Mouse (Mus musculus) spleen, adult 2 months (tissue): ENCODE measurements around the gene Ikzf2. TPM values are rescaled to one million over a fixed set of nuclear protein-coding genes. Genes with fewer than 3 reads are reported as not detected.

Source experiments
- DNase-seq, 2 experiments: peaks; one replicate each; pipeline versions ENCODE4 v3.0.0 to v3.0.0-alpha.2; 2012 to 2021; ENCODE audit warnings: low spot score in 2 of 2, low read depth in 1 of 2
- H3K27ac ChIP-seq: fragments of 200-500 bp; 2 replicates; pipeline ENCODE4 v1.5.1; 2012; ENCODE audit warnings: low read length, inconsistent platforms; ENCODE audit not compliant: insufficient read depth
- H3K27me3 ChIP-seq: fragments of 200-500 bp; 2 replicates; pipeline ENCODE4 v1.6.1; 2012; ENCODE audit warnings: mild to moderate bottlenecking, moderate library complexity, low read length, inconsistent platforms; ENCODE audit not compliant: control insufficient read depth, insufficient read depth
- H3K36me3 ChIP-seq: fragments of 200-500 bp; 2 replicates; pipeline ENCODE4 v1.6.1; 2012; ENCODE audit warnings: mild to moderate bottlenecking, low read length, inconsistent platforms; ENCODE audit not compliant: control insufficient read depth, insufficient read depth
- H3K4me1 ChIP-seq: fragments of 200-500 bp; 2 replicates; pipeline ENCODE4 v1.6.1; 2011; ENCODE audit warnings: inconsistent platforms; ENCODE audit not compliant: control insufficient read depth, insufficient read depth, insufficient read length
- H3K4me3 ChIP-seq: fragments of 200-500 bp; 2 replicates; pipeline ENCODE4 v1.5.1; 2011; ENCODE audit warnings: mild to moderate bottlenecking, inconsistent platforms; ENCODE audit not compliant: insufficient read depth, insufficient read length; ENCODE audit errors: extremely low read depth
- CTCF ChIP-seq: fragments of 200-500 bp; IDR thresholded peaks from 2 replicates; pipeline ENCODE4 v1.5.1; 2011; ENCODE audit warnings: mild to moderate bottlenecking, inconsistent platforms; ENCODE audit not compliant: insufficient read depth, insufficient read length, insufficient replicate concordance; ENCODE audit errors: extremely low read depth
- POLR2A ChIP-seq: fragments of 200-500 bp; IDR thresholded peaks from 2 replicates; pipeline ENCODE4 v1.6.1; 2011; ENCODE audit warnings: low read depth, low read length, inconsistent platforms
- WGBS: fragments of 180-500 bp; shearing (Covaris S2); methylation state at CpG from one replicate; pipeline ENCODE4 v1.1.7; 2018; 5-methylcytosine and 5-hydroxymethylcytosine counted together
- polyA plus RNA-seq: library from polyadenylated mRNA; depleted of rRNA; stranded (reverse); fragments of >200 nt; gene quantifications from 2 replicates; pipeline ENCODE4 v1.2.3, GENCODE M21; 2012

Ikzf2 gene
- polyA plus RNA-seq, 1 experiment, result 1.3 TPM

DNA sequence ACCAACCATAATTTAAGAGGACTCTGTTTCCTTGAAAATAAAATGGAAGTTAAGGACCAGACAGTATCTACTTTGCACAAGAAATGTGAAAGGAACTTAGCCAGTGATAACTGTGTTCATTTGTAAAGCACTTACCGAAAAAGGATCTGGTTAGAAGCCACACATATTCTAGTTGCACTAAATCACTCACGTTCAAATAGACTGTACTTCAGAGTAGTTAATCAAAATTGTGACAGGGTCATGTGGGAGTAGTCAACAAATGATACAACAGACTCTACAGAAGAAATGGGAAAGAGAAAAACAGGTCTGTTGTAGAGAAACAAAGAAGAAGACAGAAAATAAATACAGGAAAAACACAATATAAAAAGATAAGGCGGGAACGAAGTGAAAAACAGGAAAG, 158.3 kb downstream of the Ikzf2 start:
- no peaks in the 10 kb centered on the region for H3K27me3 ChIP-seq
- TF ChIP-seq CTCF (no peak), POLR2A (no peak)
- no peak for DNase-seq
- H3K4me3 ChIP-seq, result no peak overlapping the region
- no peaks in the 10 kb centered on the region for H3K36me3 ChIP-seq
- H3K27ac ChIP-seq, result no peak overlapping the region
- no peaks in the 10 kb centered on the region for H3K4me1 ChIP-seq
- 37% methylated on average over 4 of the region's 4 CpGs for WGBS

DNA sequence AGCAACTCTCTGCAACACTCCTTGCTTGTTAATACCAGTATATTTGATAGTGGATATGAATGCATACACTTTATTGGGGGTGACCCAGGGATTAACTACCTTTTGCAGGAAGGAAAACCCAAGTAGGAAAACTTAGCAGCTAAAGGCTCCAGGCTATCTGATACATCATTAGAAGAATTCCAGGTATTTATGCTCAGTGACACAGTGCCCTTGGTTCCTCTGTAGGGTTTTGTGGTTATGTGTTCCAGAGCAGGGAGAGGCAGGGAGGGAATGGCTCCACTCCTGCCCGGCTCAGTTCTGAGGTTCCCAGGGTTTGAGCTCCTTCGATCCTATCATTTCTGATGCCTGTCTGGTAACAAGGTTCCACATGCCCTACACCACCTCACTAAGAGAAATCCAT, 165.4 kb downstream of the Ikzf2 start:
- no peaks in the 10 kb centered on the region for H3K4me1 ChIP-seq
- H3K36me3 ChIP-seq, result no peaks in the 10 kb centered on the region
- WGBS, result 98% methylated on average over 2 of the region's 2 CpGs
- no peak overlapping the region for H3K27ac ChIP-seq
- DNase-seq, result no peak
- H3K4me3 ChIP-seq, result no peak overlapping the region
- TF ChIP-seq POLR2A, result no peak
- no peak for TF ChIP-seq CTCF
- no peaks in the 10 kb centered on the region for H3K27me3 ChIP-seq

DNA sequence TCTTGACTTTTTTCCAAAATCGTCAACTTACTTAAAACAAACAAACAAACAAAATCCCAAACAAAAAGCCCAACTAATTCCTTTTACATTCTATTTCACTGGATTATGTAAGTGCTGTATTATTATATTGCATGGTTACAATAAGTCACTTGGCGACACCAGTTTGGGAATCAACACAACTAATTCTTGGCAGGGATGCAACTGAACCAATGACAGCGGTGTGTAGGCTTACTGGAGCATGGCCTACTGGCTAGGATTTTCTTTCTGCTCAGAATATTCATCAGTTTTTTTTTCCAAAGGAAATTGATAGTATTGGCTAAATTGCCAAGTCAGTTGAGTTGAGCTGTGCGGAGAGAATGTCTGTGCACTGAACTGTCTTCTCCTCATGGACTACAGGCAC, 167.7 kb downstream of the Ikzf2 start:
- Histone ChIP-seq H3K4me1 (no peaks in the 10 kb centered on the region), H3K36me3 (no peaks in the 10 kb centered on the region), H3K27me3 (no peaks in the 10 kb centered on the region), H3K27ac (no peak overlapping the region), H3K4me3 (no peak overlapping the region)
- WGBS, result 92% methylated on average over 4 of the region's 4 CpGs
- TF ChIP-seq CTCF, result no peak
- no peak for TF ChIP-seq POLR2A
- no peak for DNase-seq

GRCm38 (mm10) chr1:69518012-69518411, 169.0 kb downstream of the Ikzf2 start:
- WGBS, result 51% methylated on average over 4 of the region's 4 CpGs
- no peak for DNase-seq

DNA sequence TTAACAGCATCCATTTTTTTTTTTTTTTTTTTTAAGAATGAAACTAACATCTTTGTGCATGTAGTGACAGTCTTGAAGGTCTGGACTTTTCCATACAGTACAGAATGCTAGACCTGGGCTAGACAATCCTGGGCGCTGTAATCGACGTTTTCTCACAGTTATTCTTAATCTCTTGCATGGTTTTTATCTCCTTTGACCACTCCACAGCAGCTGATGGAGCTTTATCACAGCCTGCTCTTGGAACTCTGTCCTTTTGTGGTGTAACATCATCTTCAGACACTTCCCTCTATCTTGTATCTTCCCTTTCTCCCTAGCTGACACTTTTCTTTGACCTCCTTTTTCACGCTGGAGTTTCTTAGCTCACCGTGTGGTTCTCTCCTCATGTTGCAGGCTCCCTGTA, 170.9 kb downstream of the Ikzf2 start:
- H3K27me3 ChIP-seq, result no peaks in the 10 kb centered on the region
- DNase-seq, result no peak
- no peak overlapping the region for H3K27ac ChIP-seq
- H3K4me3 ChIP-seq, result no peak overlapping the region
- no peaks in the 10 kb centered on the region for H3K36me3 ChIP-seq
- TF ChIP-seq POLR2A (no peak), CTCF (no peak)
- WGBS, result 77% methylated on average over 5 of the region's 5 CpGs
- H3K4me1 ChIP-seq, result no peaks in the 10 kb centered on the region

More at GRCm38 (mm10) chr1:69518012-69518411, 169.0 kb downstream of the Ikzf2 start:
- H3K36me3 ChIP-seq, result no peaks in the 10 kb centered on the region
- no peaks in the 10 kb centered on the region for H3K27me3 ChIP-seq
- no peak overlapping the region for H3K4me3 ChIP-seq
- TF ChIP-seq CTCF (no peak), POLR2A (no peak)
- H3K4me1 ChIP-seq, result no peaks in the 10 kb centered on the region
- H3K27ac ChIP-seq, result no peak overlapping the region

DNA sequence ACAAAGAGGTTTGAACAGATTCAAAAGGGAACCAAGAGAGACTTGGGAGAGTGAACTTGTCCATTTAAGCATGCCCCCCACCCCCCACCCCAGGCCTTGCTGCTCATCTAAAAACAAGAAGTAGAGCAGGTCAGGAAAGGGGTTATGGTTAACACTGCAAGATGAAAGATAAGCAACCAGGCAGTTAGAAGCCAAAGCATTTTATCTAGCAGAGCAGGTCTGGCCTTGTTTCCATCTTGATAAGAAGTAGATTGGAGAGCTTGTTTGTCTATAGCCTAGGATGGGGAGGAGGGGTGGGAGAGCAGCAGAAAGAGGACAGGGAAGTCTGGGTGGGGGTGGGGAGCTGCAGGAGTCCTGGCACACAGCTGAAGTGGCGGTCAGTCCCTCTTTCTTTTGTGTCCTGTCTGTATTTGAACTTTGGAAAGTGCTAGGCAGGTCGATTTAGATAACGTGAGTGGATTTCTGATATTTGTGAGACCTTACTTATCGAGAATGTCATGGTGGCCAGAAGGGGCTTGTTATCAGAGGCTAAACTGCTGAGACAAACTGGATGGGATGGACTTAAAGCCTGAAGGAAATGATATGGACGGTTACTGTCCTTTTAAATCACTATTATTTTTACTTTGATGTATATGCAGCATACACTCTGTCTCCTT, 173.3 kb downstream of the Ikzf2 start:
- WGBS, result 27% methylated on average over 5 of the region's 5 CpGs
- no peaks in the 10 kb centered on the region for H3K4me1 ChIP-seq
- no peak overlapping the region for H3K27ac ChIP-seq
- no peak for TF ChIP-seq CTCF
- TF ChIP-seq POLR2A, result no peak
- no peak for DNase-seq
- no peaks in the 10 kb centered on the region for H3K36me3 ChIP-seq
- no peaks in the 10 kb centered on the region for H3K27me3 ChIP-seq
- H3K4me3 ChIP-seq, result no peak overlapping the region

GRCm38 (mm10) chr1:69508275-69508674, 178.8 kb downstream of the Ikzf2 start:
- 85% methylated on average over 3 of the region's 3 CpGs for whole genome bisulfite sequencing
- no peaks in the 10 kb centered on the region for H3K36me3 ChIP-seq
- H3K27ac ChIP-seq, result no peak overlapping the region
- DNase-seq, result no peak
- H3K27me3 ChIP-seq, result no peaks in the 10 kb centered on the region
- TF ChIP-seq POLR2A, result no peak
- TF ChIP-seq CTCF, result no peak
- no peaks in the 10 kb centered on the region for H3K4me1 ChIP-seq
- no peak overlapping the region for H3K4me3 ChIP-seq
